Mouse (Mus musculus) liver, embryonic 11.5 days (tissue): ENCODE data around the gene Vmn2r1. TPM values are rescaled to one million over a fixed set of nuclear protein-coding genes. Genes with fewer than 3 reads are reported as not detected.
A peak's percentile ranks its signal among the peaks of the same experiment; 100 is the strongest.

Experiments
- ATAC-seq: fragments of 200-750 bp; cut with Nextera tagmentation; replicated peaks from 2 replicates; pipeline ENCODE4 v1.8.0; 2017; ENCODE audit warnings: moderate number of reproducible peaks, mild to moderate bottlenecking, moderate TSS enrichment, moderate library complexity; ENCODE audit not compliant: low FRiP score
- DNase-seq: peaks from one replicate; pipeline ENCODE4 v3.0.0-alpha.2; 2017; ENCODE audit warnings: low spot score
- H3K27ac ChIP-seq: fragments of 300-500 bp; sonication (generic); 2 replicates; pipeline ENCODE4 v1.5.1; 2014; ENCODE audit warnings: mild to moderate bottlenecking, low read depth, low read length, control low read depth
- H3K27me3 ChIP-seq: fragments of 300-500 bp; sonication (generic); replicated peaks from 2 replicates; pipeline ENCODE4 v1.6.1; 2014; ENCODE audit warnings: low read length, mixed read lengths; ENCODE audit not compliant: control insufficient read depth, insufficient read depth
- H3K36me3 ChIP-seq: fragments of 300-500 bp; sonication (generic); 2 replicates; pipeline ENCODE4 v1.6.1; 2014; ENCODE audit warnings: mild to moderate bottlenecking, low read length, moderate library complexity, mixed read lengths; ENCODE audit not compliant: control insufficient read depth, insufficient read depth
- H3K4me1 ChIP-seq: fragments of 300-500 bp; sonication (generic); replicated peaks from 2 replicates; pipeline ENCODE4 v1.6.1; 2014; ENCODE audit warnings: low read length, mixed read lengths; ENCODE audit not compliant: control insufficient read depth, insufficient read depth
- H3K4me2 ChIP-seq: fragments of 300-500 bp; sonication (generic); 2 replicates; pipeline ENCODE4 v1.6.1; 2014; ENCODE audit warnings: mild to moderate bottlenecking, control low read depth, moderate library complexity
- H3K4me3 ChIP-seq: fragments of 300-500 bp; sonication (generic); 2 replicates; pipeline ENCODE4 v1.5.1; 2014; ENCODE audit warnings: low read depth, low read length, control low read depth
- H3K9ac ChIP-seq: fragments of 300-500 bp; sonication (generic); 2 replicates; pipeline ENCODE4 v1.6.1; 2014; ENCODE audit warnings: low read depth, low read length, control low read depth
- H3K9me3 ChIP-seq: fragments of 300-500 bp; sonication (generic); 2 replicates; pipeline ENCODE4 v1.6.1; 2016; ENCODE audit warnings: low read length, inconsistent platforms, mixed read lengths; ENCODE audit not compliant: control insufficient read depth
- WGBS: fragments of 180-500 bp; shearing (Covaris S2); extraction: QIAGEN DNeasy Blood & Tissue Kit; methylation state at CpG from one replicate; pipeline ENCODE4 v1.1.7; 2014; 5-methylcytosine and 5-hydroxymethylcytosine counted together
- polyA plus RNA-seq: library from polyadenylated mRNA; unstranded; fragments of >200 nt; fragmentation: Nextera tagmentation; extraction: Ambion mirVana; gene quantifications from 2 replicates; pipeline ENCODE4 v1.2.1, GENCODE M21; 2014

Gene Vmn2r1
- not detected in 2 replicates for polyA plus RNA-seq

- Histone ChIP-seq H3K9ac (no peak within 1 kb of the TSS), H3K4me2 (no peak within 1 kb of the TSS), H3K4me1 (no peaks in the 10 kb centered on the region), H3K36me3 (no peaks in the 10 kb centered on the region), H3K4me3 (no peak within 1 kb of the TSS), H3K9me3 (no peaks in the 10 kb centered on the region), H3K27ac (no peak within 1 kb of the TSS), H3K27me3 (no peaks in the 10 kb centered on the region)
- no peak for DNase-seq
- no peak for ATAC-seq
- WGBS = 80% methylated on average over 4 of the region's 4 CpGs
Observed at GRCm38 (mm10) chr3:64081247-64081646, at the start of gene Vmn2r1. Gene Vmn2r1, plus strand, starts transcription at chr3:64081547.

DNA sequence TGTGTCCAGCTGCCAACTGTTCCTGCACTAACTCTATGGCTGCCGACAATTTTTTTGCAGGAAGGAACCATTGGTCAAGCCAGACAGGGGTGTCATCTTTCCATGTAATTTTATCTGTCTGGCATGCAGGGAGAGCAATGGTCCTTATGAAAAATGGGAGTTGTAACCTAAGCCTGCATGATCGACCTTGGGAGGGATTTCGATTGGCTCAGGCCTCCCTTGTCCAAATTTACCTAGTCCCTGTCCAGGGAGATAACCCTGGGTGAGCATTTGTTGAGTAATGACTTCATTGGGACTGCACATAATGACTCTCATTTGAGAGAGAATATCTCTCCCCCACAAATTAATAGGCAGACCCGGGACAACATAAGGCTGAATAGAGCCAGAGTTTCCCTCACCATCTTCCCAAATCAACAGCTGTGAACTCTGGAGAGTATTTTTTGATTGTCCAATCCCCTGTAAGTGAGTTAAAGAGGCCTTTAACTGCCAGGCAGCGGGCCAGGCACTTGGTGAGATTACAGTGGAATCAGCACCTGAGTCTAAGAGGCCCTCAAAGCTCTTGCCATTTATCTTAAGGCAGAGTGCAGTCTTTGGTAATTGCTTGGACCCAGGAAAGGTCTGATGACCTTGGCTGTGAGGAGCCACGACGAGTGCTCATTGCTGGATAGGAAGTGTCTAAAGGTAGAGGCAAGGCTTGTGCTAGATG, 43.1 kb upstream of the Vmn2r1 start:
- WGBS = 77% methylated on average over 7 of the region's 7 CpGs
- DNase-seq = no peak
- H3K27me3 ChIP-seq = no peaks in the 10 kb centered on the region
- no peaks in the 10 kb centered on the region for H3K4me1 ChIP-seq
- no peak overlapping the region for H3K9ac ChIP-seq
- H3K9me3 ChIP-seq = no peaks in the 10 kb centered on the region
- H3K4me2 ChIP-seq = no peak overlapping the region
- no peak overlapping the region for H3K27ac ChIP-seq
- no peak overlapping the region for H3K4me3 ChIP-seq
- no peaks in the 10 kb centered on the region for H3K36me3 ChIP-seq
- no peak for ATAC-seq

DNA sequence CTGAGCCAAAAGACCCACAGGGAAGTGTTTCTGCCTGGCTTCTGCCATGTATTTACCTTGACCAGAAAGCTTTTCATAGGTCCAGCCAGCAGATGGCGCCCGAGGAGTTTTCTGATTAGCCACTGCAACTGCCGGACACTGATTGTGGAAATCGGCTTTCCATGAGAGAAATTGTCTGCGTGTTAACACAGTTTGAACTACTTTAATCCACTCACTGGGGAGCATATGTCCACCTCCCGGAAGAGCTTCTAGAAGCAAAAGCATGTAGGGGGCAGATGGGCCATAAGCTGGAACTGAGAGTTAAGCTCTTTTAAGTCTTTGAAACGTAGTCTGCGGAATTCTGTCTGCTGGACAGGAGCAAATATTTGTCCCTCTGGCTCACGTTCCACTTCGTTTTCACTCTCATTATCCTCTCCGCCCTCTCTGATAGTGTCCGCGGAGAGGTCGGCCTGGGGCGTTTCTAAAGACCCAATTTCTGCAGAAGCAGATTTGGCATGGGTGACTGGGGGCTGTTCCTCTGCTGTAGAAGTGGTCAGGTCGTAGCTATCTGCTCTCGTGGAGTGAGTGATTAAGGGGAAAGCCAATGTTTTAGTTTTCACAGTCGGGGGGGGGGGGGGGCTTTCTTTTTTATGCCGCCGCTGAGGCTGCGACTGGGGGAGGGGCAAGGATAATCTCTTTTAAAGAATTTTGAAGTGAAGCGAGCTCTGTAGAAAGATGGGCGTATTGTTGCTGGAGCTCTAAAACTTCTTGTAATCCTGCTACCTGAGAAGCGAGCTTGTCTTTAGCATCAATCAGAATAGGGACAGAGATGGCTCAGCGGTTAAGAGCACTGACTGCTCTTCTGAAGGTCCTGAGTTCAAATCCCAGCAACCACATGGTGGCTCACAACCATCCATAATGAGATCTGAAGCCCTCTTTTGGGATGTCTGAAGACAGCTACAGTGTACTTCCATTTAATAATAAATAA, 41.2 kb upstream of the Vmn2r1 start:
- 26% methylated on average over 25 of the region's 25 CpGs for WGBS
- no peak overlapping the region for H3K9ac ChIP-seq
- no peaks in the 10 kb centered on the region for H3K27me3 ChIP-seq
- H3K4me3 ChIP-seq = peak overlapping the region; percentile 13; the same call in 1 of the 2 replicates
- DNase-seq (peak; percentile 77), ATAC-seq (peak; percentile 41; the same call in 1 of the 2 replicates)
- H3K36me3 ChIP-seq = no peaks in the 10 kb centered on the region
- no peaks in the 10 kb centered on the region for H3K4me1 ChIP-seq
- no peak overlapping the region for H3K27ac ChIP-seq
- H3K9me3 ChIP-seq = no peaks in the 10 kb centered on the region
- H3K4me2 ChIP-seq = peak overlapping the region; percentile 53

DNA sequence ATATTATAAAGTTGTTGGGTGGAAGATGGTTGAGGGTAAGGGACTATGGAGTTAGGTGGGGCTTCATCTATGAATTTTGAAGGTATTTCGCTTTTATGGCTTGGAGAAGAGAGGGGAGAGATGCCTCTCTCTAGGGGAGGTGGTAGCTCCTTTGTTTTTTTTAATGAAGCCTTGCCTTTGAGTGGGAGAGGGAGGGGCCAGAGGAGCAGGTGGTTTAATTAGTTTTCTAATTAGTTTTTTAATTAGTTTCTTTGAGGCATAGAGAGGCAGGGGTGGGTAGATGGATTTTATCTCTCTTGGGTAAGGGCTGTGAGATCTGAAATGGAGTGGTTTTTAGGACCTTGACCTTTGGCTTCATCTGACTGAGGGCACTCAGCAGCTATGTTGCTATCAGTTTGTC, 31.4 kb downstream of the Vmn2r1 start:
- H3K4me2 ChIP-seq = no peak overlapping the region
- no peaks in the 10 kb centered on the region for H3K9me3 ChIP-seq
- no peaks in the 10 kb centered on the region for H3K27me3 ChIP-seq
- no peak overlapping the region for H3K9ac ChIP-seq
- no peaks in the 10 kb centered on the region for H3K36me3 ChIP-seq
- no peak overlapping the region for H3K27ac ChIP-seq
- DNase-seq = no peak
- no peak overlapping the region for H3K4me3 ChIP-seq
- no peak for ATAC-seq
- H3K4me1 ChIP-seq = no peaks in the 10 kb centered on the region
- 71% methylated on average over 1 of the region's 1 CpGs for WGBS

- DNase-seq = no peak
- no peak for ATAC-seq
- Histone ChIP-seq H3K27me3 (no peaks in the 10 kb centered on the region), H3K9me3 (no peaks in the 10 kb centered on the region), H3K4me1 (no peaks in the 10 kb centered on the region), H3K36me3 (no peaks in the 10 kb centered on the region), H3K4me3 (no peak overlapping the region), H3K9ac (no peak overlapping the region), H3K27ac (no peak overlapping the region), H3K4me2 (no peak overlapping the region)
- WGBS = 81% methylated on average over 11 of the region's 11 CpGs
Observed at GRCm38 (mm10) chr3:64113352-64114046, 32.2 kb downstream of the Vmn2r1 start.

- ATAC-seq (no peak), DNase-seq (no peak)
- H3K9me3 ChIP-seq = no peaks in the 10 kb centered on the region
- H3K4me2 ChIP-seq = no peak within 1 kb of the TSS
- no peak within 1 kb of the TSS for H3K27ac ChIP-seq
- H3K4me3 ChIP-seq = no peak within 1 kb of the TSS
- no peaks in the 10 kb centered on the region for H3K27me3 ChIP-seq
- no peaks in the 10 kb centered on the region for H3K4me1 ChIP-seq
- no peak within 1 kb of the TSS for H3K9ac ChIP-seq
- WGBS = 69% methylated on average over 2 of the region's 2 CpGs
- H3K36me3 ChIP-seq = no peaks in the 10 kb centered on the region
Observed at GRCm38 (mm10) chr3:64141878-64142508, 60.6 kb downstream of the Vmn2r1 start, which contains the start of gene Vmn2r2. Gene Vmn2r2, minus strand, starts transcription at chr3:64141928.
